Mouse (Mus musculus): Measurements from ENCODE around the gene Gm49394.

The Gm49394 gene

DNA sequence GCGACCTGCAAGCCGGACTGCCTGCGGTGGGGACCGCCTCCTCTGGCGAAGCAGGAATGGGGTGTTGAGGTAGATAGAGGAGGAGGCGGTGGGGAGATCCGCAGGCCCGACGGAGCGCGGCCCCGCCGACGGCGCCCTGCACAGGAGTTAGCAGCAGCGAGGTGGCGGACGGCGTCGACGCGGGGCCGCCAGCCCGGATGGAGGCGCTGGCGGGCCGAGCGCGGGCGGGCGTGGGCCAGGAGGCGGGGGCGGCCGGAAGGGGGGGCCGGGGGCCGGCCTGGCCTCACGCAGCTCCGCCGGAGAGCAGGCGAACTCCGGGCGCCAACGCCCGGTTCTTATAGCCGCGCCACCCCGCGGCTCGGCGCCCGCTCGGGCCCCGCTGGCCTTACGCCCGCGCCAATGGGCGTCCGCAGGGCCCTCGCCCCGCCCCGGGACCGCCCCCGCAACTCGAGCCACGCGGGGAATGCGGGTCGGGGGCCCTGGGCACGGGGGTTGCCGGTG, 10.5 kb downstream of the Gm49394 start:
- DNase-seq (ENCODE audit: extremely low read depth, insufficient read length, low spot score), result no peak

DNA sequence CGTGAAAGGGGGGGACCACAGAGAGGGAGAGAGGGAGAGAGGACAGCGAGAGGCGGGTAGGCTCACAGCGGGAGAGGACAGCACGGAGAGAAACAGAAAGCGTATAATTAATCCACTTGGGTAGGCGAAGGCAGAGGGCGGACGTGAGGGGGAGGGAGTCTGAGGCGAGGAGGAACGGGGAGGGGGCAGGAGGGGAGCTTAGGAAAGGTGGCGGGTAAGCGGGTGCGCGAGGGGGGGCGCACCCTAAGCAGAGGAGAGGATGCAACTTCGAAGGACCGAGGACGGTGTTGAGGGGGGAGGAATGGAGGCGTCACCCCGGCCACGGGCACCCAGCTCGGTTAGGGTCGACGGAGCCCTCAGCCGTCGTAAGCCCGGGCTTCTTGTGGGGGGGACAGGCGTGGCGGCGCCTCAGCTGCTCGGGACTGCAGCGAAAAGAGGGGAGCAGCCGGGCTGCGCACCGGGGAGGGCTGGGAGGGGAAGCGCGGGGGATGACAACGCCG, 11.0 kb downstream of the Gm49394 start:
- DNase-seq (ENCODE audit: extremely low read depth, insufficient read length, low spot score), result no peak

DNA sequence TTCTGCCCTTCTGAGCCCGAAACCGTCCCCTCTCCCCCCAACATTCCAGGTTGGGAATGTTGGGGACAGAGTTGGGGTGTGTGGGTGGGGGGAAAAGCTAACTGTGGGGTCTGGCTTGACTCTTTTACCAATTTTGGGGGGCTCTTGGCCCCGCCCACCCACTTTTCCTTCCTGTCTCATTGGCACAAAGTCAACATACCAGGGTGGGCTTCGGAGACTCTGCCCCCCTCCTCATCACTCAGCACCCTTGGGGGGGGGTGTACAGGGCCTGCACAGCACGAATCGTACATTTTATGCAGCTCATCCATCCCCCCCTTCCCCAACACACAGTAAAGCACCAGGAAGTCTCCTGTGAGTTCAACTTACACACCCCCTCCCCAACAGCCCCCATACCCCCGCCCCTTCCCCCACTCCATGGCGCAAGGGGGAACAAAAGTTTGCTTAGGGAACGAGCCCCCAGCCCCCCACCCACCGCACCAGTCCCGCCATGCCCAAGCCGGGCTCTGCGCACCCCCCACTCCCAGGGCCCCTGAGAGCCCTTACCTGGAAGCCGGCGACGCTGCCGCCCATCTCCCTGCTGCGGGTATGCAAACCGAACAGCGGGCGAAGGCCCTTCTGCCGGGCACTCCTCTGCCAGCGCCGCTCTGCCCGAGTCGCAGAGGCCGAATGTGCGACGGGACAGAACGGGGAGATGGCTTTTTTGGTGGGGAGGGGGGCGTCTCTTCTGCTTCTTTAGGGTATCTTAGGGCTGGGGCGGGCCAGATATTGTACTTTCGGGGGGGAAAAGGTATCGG, 11.7 kb downstream of the Gm49394 start:
- no peak for DNase-seq (ENCODE audit: extremely low read depth, insufficient read length, low spot score)

DNA sequence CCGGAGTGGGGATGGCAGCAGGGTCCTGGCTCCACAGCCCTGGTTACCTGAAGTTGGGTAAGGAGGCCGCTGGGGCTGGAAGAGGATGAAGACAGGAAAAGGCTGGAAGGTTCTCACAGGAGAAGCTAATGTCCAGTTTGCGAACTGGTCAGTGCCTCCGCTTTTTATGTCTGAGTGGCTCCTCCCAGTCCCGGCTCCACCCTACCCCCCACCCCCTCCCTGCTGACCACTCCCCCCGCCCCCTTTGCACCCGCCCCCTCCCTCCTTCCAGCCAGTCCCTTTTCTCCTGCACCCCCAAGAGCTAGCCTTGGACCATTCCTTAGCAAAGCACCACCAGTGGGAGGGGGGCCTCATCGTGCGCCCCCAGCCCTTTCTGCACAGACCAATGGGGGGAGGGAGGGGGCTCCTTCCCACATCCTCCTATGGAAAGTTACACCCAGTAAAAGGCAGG, 12.4 kb downstream of the Gm49394 start:
- no peak for DNase-seq (ENCODE audit: extremely low read depth, insufficient read length, low spot score)

DNA sequence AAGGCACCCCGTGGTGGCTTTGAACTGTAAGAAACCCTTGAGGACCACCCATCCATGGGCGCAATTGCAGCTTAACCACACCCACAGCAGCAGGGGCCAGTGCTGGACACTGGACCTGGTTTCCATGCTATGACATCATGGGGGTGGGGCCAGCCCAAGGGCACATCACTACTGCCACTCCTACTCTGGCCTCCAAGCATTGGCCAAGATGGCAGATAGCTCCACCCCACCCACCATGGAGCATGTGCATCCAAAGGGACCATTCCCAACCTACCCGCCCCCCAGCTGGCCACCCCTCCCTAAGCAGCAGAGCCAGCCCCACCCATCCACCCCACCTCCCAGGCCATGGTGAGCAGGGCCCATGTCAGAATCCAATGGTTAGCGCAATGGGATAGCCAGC, 13.7 kb downstream of the Gm49394 start:
- DNase-seq (ENCODE audit: extremely low read depth, insufficient read length, low spot score), result no peak

DNA sequence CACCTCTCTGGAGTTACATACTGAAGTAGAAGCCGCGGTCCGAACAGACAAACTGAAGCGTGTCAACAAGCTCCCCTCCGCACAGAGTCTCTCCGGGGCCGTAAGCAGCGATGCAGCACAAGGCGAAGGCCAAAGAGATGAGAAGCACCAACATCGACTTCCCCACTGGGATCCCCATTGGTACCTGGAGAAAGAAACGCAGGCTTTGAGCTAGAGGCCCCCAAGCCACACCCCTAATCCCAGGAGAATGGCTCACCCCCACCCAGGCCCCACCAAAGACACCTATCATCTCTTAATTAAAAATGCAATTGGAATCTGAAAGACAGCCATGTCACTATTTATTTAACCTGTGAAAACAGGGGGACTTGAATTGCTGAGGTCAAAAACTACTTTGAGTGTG, 14.1 kb downstream of the Gm49394 start:
- DNase-seq (ENCODE audit: extremely low read depth, insufficient read length, low spot score), result no peak

DNA sequence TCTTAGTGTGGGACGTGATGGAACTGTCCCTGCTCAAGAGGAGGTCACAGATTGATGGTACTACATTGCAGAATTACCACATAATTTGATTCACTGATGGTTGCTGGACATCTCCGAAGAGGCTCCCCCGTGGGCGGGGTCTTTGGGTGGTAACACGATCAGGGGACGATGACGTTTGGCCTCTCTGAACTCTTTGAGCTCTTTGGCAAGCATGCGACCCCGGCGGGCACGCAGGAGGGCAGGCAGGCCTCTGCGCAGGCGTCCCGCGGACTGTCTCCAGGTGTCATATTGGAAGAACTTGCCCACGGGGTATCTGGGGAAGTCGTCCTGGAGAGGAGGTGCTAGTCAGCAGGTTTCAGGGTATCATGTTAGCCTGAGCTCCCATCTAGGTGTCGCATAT, 16.0 kb downstream of the Gm49394 start:
- DNase-seq (ENCODE audit: extremely low read depth, insufficient read length, low spot score), result no peak

DNA sequence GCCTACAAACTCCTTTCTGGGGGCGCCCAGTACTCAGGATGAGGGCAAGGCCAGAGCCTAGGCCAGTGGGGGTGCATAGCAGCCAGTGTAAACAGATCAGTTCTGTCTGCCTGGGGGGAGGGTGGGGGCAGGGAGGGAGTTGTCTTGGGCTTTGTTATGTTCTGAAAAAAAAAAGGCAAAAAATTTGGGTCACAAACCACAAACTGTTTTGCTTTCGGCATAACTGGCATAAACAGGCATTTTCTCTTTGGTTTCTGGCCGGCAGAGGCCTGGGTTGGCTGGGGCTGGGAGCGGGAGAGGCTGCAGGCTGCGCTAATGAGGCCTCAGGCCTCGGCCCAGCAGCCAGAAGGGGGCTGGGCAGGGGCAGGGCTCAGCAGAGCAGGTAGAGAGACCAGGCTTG, 23.1 kb downstream of the Gm49394 start:
- DNase-seq (ENCODE audit: extremely low read depth, insufficient read length, low spot score), result no peak

DNA sequence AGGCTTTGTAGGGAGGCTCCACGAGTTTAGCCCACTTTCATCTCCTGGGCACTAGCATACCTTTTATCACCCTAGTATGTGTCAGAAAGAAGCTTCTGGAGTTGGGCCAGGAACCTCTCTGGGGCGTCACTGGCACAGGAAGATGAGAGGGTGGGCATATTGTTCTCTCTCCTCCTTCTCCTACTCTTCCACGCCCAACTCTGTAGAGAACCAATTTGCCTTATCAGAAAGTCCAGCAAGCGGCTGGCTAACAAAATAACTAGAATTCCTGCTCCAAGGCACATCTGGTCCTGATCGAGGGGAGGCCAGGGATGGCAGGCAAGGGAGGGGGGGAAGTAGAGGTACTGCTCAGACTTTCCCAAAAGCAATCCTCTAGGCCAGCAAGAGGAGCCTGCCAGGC, 24.7 kb downstream of the Gm49394 start:
- no peak for DNase-seq (ENCODE audit: extremely low read depth, insufficient read length, low spot score)

DNA sequence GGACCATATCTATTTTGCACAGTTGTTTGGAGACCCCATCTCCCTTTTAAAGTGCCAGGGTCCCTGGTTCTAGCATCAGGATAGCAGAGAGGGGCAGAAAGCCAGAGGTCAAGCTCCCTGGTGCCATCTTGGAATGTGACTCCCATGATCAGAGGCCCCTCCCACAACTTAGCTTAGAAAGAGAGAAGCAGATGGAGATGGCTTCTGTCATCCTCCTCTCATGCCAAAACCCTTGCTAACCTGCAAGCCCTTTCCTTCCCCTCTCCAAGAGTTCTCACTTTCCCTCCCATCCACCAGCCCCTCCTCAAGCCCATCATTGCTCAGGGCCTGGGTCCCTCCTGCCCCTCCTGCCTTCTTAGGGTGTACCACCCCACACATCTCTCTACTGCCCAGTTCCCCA, 33.6 kb downstream of the Gm49394 start:
- no peak for DNase-seq (ENCODE audit: extremely low read depth, insufficient read length, low spot score)

DNA sequence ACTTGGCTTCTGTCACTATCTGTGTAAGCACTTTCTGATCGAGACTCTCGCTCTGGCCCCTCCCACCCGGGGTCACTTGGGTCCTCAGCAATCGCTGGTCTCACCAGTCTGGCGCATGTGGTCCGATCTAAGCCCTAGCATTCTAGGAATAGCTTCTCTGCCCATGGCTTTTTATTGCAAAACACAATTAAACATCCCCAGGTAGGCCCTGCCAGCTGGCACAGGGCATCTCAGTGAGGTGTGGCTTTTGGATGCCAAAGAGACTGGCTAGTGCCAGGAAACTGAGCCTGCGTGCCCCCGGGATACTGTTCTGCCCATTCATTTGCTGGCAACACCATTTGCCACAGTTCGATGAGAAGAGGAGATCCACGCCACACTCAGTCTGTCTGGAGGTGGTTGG, 39.1 kb downstream of the Gm49394 start:
- no peak for DNase-seq (ENCODE audit: extremely low read depth, insufficient read length, low spot score)

DNA sequence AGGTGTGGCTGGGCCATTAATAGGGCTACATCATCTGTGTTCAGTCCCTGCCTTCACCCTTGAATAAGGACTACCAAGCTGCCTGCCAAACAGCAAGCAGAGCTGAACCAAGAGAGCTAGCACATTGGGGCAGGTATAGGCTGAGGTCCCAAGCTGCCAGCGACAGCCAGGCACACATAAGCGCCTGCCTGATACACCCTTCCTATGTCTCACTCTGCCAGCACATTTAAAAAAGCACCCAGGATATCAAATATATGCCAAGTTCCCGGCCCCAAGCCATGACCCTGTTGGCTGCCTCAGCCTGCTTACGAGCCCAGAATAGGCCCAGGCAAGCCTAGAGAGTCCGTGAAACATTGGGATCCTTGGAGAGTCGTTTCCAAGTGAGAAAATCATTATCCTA, 39.9 kb downstream of the Gm49394 start:
- DNase-seq (ENCODE audit: extremely low read depth, insufficient read length, low spot score), result no peak

DNA sequence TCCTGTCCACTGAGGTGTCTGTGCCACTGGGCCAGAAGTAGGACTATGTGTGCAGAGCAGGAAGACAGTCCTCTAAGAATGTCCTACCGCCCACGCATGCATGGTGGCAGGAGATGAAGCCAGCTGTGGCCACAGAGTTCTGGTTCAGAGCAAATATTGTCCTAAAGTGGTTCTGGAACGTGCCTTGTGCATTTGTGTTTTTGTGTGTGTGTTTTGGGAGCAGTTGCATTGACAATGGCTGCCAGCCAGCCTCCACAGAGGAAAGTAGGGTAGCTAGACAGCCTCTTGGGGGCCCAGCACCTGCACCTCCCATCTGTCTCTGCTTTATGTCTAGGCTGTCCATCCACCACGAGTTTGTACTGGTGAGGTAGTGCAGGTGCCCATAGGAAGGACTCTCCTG, 47.6 kb downstream of the Gm49394 start:
- no peak for DNase-seq (ENCODE audit: extremely low read depth, insufficient read length, low spot score)

DNA sequence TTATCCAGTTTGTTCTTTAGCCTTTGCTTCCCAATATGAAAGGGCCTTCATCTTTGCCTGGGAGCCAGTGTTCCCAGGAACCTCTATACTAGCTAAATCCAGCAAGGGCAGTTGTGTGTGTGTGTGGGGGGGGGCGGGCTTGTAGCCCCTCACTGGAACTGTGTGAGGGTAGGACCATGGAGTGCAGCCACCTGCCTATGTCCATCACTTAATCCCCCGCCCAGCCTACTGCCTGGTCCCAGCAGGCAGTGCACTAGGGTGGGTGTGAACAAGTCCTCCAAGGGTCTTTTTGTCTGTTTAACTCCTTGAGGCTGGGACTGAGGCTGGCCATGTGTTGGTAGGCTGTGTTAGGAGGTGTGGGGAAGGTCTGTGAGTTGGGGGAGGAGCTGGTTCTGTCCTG, 56.7 kb downstream of the Gm49394 start:
- DNase-seq (ENCODE audit: extremely low read depth, insufficient read length, low spot score), result no peak

DNA sequence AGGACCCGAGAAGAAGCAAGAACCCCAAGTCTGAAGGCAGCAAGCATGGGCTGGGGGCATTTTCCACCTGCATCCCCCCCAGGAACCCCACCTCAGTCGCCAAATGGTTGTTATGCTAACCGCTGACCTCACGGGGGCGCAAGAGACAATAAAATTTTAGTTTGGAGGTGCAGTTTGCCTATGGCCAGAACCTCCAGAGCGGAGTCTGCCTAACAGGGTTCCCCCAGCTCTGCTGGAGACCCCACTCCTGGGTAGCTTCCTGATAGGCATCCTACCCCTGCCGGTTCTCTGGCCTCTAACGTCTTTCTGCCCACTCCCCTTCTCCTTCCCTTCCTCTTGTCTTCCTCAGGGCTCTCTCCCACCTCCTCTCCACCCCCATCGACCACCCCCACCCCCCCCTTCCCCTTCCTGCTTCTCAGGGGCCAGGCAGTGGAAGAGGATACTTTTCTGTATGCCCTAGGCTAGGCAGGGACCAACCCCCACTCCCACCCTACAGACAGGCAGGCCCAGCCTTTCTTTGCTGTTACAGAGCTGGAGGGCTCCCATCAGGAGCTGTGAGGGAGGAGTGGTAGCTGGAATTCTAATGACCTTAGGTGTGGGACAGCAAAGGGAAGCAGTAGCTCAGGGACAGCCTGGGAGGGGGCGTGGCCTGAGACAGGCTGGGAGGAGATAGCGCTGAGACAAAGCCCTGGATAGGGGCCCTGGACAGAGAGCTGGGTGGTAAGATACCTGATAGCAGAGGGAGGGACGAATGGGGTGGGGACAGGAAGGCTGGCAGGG, 58.9 kb downstream of the Gm49394 start:
- no peak for DNase-seq (ENCODE audit: extremely low read depth, insufficient read length, low spot score)

DNA sequence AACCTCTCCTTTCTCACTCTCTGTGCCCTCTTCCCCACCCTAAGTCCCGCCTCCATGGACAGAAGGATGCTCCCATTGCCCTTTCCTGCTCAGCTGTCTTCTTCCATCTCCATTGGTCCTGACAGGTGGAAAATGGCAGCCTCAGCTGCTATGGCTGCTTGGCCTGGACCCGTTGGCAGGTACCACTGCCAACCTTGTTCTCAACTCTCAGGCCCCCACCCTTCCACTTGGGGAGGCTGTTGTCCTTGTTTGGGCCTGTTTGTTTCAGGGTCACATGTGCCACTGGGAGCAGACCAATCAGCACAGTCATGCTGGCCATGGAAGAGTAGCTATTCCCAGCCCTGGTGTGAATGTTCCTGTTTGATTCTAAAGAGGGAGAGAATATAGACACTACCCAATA, 68.8 kb downstream of the Gm49394 start:
- no peak for DNase-seq (ENCODE audit: extremely low read depth, insufficient read length, low spot score)
